Mouse (Mus musculus) ES-E14 (cell line): ENCODE measurements at regions not wholly inside any gene's neighbourhood (a gene's known extent, or its start where the extent isn't known, plus 50 kb on each side); places are given as distances from the start of the nearest gene placed in this dataset.

Experiments used
- DNase-seq: peaks from one replicate; pipeline ENCODE4 v3.0.0-alpha.2; 2013; ENCODE audit warnings: low read depth, low spot score
- H3K27ac ChIP-seq: 2 replicates; pipeline ENCODE4 v1.5.1; 2012; ENCODE audit warnings: low read depth, mild to moderate bottlenecking, low read length, moderate library complexity, mixed read lengths; ENCODE audit not compliant: poor library complexity, insufficient read depth, severe bottlenecking
- H3K36me3 ChIP-seq: 2 replicates; pipeline ENCODE4 v1.6.1; 2012; ENCODE audit warnings: mild to moderate bottlenecking, low read length, moderate library complexity, mixed read lengths; ENCODE audit not compliant: control insufficient read depth, poor library complexity, insufficient read depth, severe bottlenecking
- H3K4me1 ChIP-seq, 2 experiments: fragments of 150-350 bp in 1 of 2; sonication (generic) in 1 of 2; 2 replicates each; pipeline ENCODE4 v1.6.1; 2012; ENCODE audit warnings: low read length in 2 of 2, mild to moderate bottlenecking in 1 of 2, mixed read lengths in 1 of 2; ENCODE audit not compliant: control insufficient read depth in 2 of 2, insufficient read depth in 2 of 2, poor library complexity in 1 of 2
- H3K4me3 ChIP-seq, 2 experiments: fragments of 150-350 bp in 1 of 2; sonication (generic) in 1 of 2; 2 replicates each; pipeline ENCODE4 v1.5.1; 2012; ENCODE audit warnings: low read length in 2 of 2, low read depth in 1 of 2, mild to moderate bottlenecking in 1 of 2, mixed read lengths in 1 of 2; ENCODE audit not compliant: insufficient read depth in 1 of 2, poor library complexity in 1 of 2, severe bottlenecking in 1 of 2
- H3K9ac ChIP-seq: 2 replicates; pipeline ENCODE4 v1.6.1; 2012; ENCODE audit warnings: low read depth, mild to moderate bottlenecking, low read length, mixed read lengths; ENCODE audit not compliant: poor library complexity, insufficient read depth, severe bottlenecking
- H3K9me3 ChIP-seq: fragments of 150-350 bp; sonication (generic); 2 replicates; pipeline ENCODE4 v1.6.1; 2012; ENCODE audit warnings: low read depth, mild to moderate bottlenecking, low read length; ENCODE audit not compliant: control insufficient read depth, insufficient read depth
- CHD2 ChIP-seq: IDR thresholded peaks from 2 replicates; pipeline ENCODE4 v1.6.1; 2014; ENCODE audit warnings: mild to moderate bottlenecking, low read depth, low read length, inconsistent platforms
- HCFC1 ChIP-seq: IDR thresholded peaks from 2 replicates; pipeline ENCODE4 v1.6.1; 2012; ENCODE audit warnings: low read length, inconsistent platforms, borderline replicate concordance; ENCODE audit not compliant: insufficient read depth
- MAFK ChIP-seq: IDR thresholded peaks from 2 replicates; pipeline ENCODE4 v1.6.1; 2014; ENCODE audit warnings: mild to moderate bottlenecking, low read depth, low read length, inconsistent platforms; ENCODE audit not compliant: insufficient read depth
- ZC3H11A ChIP-seq: IDR thresholded peaks from 2 replicates; pipeline ENCODE4 v1.6.1; 2012; ENCODE audit warnings: low read depth, mild to moderate bottlenecking, inconsistent platforms, low read length, borderline replicate concordance
- ZNF384 ChIP-seq: IDR thresholded peaks from 2 replicates; pipeline ENCODE4 v1.6.1; 2012; ENCODE audit warnings: low read depth, low read length, inconsistent platforms
- in situ Hi-C, 2 experiments: fragments of 600-800 bp; cut with MboI; formaldehyde crosslinking; loops; one replicate each; pipeline ENCODE4 v1.15.1; 2025; ENCODE audit warnings: low sequenced_read_pairs in 2 of 2, inconsistent platforms in 1 of 2; ENCODE audit not compliant: unreplicated experiment in 2 of 2

GRCm38 (mm10) chr12:55926974-55927321 is 90.8 kb downstream of the Brms1l start:
- in situ Hi-C loops: no loop called here
- H3K27ac ChIP-seq: no peak overlapping the region
- no peaks in the 10 kb centered on the region for H3K4me1 ChIP-seq
- H3K4me3 ChIP-seq: no peak overlapping the region
- TF ChIP-seq HCFC1 (no peak), ZNF384 (no peak), ZC3H11A (no peak), CHD2 (no peak), MAFK (no peak)
- no peak for DNase-seq
- no peak overlapping the region for H3K9ac ChIP-seq
- H3K36me3 ChIP-seq: no peaks in the 10 kb centered on the region
- H3K9me3 ChIP-seq: no peaks in the 10 kb centered on the region

GRCm38 (mm10) chr12:55926276-55926973 is 90.3 kb downstream of the Brms1l start:
- in situ Hi-C loops: no loop called here
- DNase-seq: no peak
- TF ChIP-seq CHD2: no peak
- no peak for TF ChIP-seq MAFK
- TF ChIP-seq ZC3H11A: no peak
- no peak for TF ChIP-seq HCFC1
- no peak for TF ChIP-seq ZNF384
- Histone ChIP-seq H3K4me3 (no peak overlapping the region), H3K36me3 (no peaks in the 10 kb centered on the region), H3K9ac (no peak overlapping the region), H3K27ac (no peak overlapping the region), H3K9me3 (no peaks in the 10 kb centered on the region), H3K4me1 (no peaks in the 10 kb centered on the region)
